Mouse (Mus musculus) small intestine, adult 2 months (tissue): Measurements from ENCODE around the gene Armh1.
"Not testable (repeated sequence)": the region's sequence is repeated elsewhere in the genome, so short reads cannot be mapped to it uniquely, and the experiment has no call there.

Experiments used
- CTCF ChIP-seq: fragments of 200-500 bp; IDR thresholded peaks from 2 replicates; pipeline ENCODE4 v1.5.1; 2012; ENCODE audit warnings: low read depth, mild to moderate bottlenecking, control low read depth, inconsistent platforms, low read length, moderate library complexity, mixed read lengths; ENCODE audit not compliant: insufficient replicate concordance, insufficient read length; ENCODE audit errors: extremely low read depth
- POLR2A ChIP-seq: fragments of 200-500 bp; IDR thresholded peaks from 2 replicates; pipeline ENCODE4 v1.6.1; 2012; ENCODE audit warnings: low read depth, mild to moderate bottlenecking, control low read depth, inconsistent platforms, low read length, moderate library complexity

DNA sequence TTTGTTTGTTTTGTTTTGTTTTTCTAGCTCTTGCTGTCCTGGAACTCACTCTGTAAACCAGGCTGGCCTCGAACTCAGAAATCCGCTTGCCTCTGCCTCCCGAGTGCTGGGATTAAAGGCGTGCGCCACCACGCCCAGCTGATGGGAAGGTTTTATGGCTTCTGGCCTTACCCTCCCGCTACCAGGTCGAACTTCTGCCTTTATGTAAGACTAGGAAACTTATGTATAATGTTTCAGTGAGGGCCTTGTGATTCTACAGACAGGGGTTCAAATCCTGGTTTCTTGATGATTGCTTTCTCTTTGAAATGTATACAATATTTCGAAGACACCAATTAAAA is 69.2 kb downstream of the Armh1 start:
- TF ChIP-seq POLR2A, CTCF: not testable (repeated sequence)
